Mouse (Mus musculus): ENCODE measurements around the gene Snx21. TPM values are rescaled to one million over a fixed set of nuclear protein-coding genes. Genes with fewer than 3 reads are reported as not detected.
A peak's percentile ranks its signal among the peaks of the same experiment; 100 is the strongest.

The Snx21 gene
- total and polyA plus RNA-seq, 3 experiments, result 3.8 to 7.7 TPM; not detected in 1

GRCm38 (mm10) chr2:164833314-164833959, 47.8 kb downstream of the Snx21 start, which contains the start of gene Neurl2:
TSS of gene Neurl2 (minus strand) at chr2:164833456.
- Histone ChIP-seq H3K4me1 (ENCODE audit: control insufficient read depth in 1 of 2, insufficient read depth in 2 of 2, low read length in 2 of 2) (peaks cover 0 to 5% of the 10 kb centered on the region in 2 experiments; a peak in 1 of 4 replicates), H3K27ac (ENCODE audit: control insufficient read depth, low read depth, low read length) (peak within 1 kb of the TSS; percentile 51), H3K36me3 (ENCODE audit: control insufficient read depth in 1 of 2, insufficient read depth in 2 of 2, low read length in 2 of 2) (peaks cover 2% of the 10 kb centered on the region in 2 experiments; a peak in 1 of 4 replicates), H3K4me3 (ENCODE audit: control insufficient read depth in 1 of 2, insufficient read depth in 1 of 2, low read depth in 2 of 2, low read length in 2 of 2) (peak within 1 kb of the TSS; percentile 56 to 86), H3K9me3 (replicated peaks; ENCODE audit: insufficient read depth, low read length) (no peaks in the 10 kb centered on the region), H3K79me2 (ENCODE audit: control insufficient read depth, insufficient read depth, low read length, poor library complexity) (peaks cover 18% of the 10 kb centered on the region), H3K27me3 (ENCODE audit: control insufficient read depth in 1 of 2, insufficient read depth in 2 of 2, low read length in 2 of 2) (no peaks in the 10 kb centered on the region), H3K9ac (ENCODE audit: control insufficient read depth, low read depth, low read length, poor library complexity, severe bottlenecking) (peak within 1 kb of the TSS; percentile 82)
- DNase-seq (ENCODE audit: low read depth, low spot score), result peak; percentile 95
- TF ChIP-seq JUND (IDR thresholded peaks at IDR 0.05; ENCODE audit: low read depth, low read length), result 0 out of 2 replicates have a peak, but pooled peaks have one; percentile 3
- TF ChIP-seq SMC3 (IDR thresholded peaks at IDR 0.05; ENCODE audit: low read depth, low read length), result no peak; the same call in 1 of the 2 replicates
- TF ChIP-seq ZNF384 (IDR thresholded peaks at IDR 0.05; ENCODE audit: low read depth, low read length), result peak; percentile 71
- TF ChIP-seq NRF1 (IDR thresholded peaks at IDR 0.05; ENCODE audit: insufficient read depth, low read depth, low read length, poor library complexity, severe bottlenecking), result no peak
- TF ChIP-seq POLR2AphosphoS2 (IDR thresholded peaks at IDR 0.05; ENCODE audit: low read length), result peak; percentile 35; the same call in 1 of the 2 replicates
- TF ChIP-seq UBTF (IDR thresholded peaks at IDR 0.05; ENCODE audit: borderline replicate concordance, insufficient read depth, low read depth, low read length), result no peak
- peak; percentile 68 for TF ChIP-seq MYC (IDR thresholded peaks at IDR 0.05; ENCODE audit: low read depth, low read length)
- TF ChIP-seq ZC3H11A (IDR thresholded peaks at IDR 0.05; ENCODE audit: low read depth, low read length), result no peak
- TF ChIP-seq ETS1 (IDR thresholded peaks at IDR 0.05; ENCODE audit: low read depth, low read length), result peak; percentile 67
- TF ChIP-seq USF2 (IDR thresholded peaks at IDR 0.05; ENCODE audit: borderline replicate concordance in 1 of 2, insufficient read depth in 1 of 2, low read depth in 1 of 2, low read length in 2 of 2), result peak; percentile 100
- TF ChIP-seq TAL1 (IDR thresholded peaks at IDR 0.05; ENCODE audit: low read length), result no peak
- TF ChIP-seq CTCF (IDR thresholded peaks at IDR 0.05 in 2 of 3, conservative IDR thresholded peaks at IDR 0.05 in 1 of 3; ENCODE audit: control insufficient read depth in 1 of 3, insufficient read depth in 1 of 3, low read depth in 2 of 3, low read length in 3 of 3, poor library complexity in 1 of 3, severe bottlenecking in 1 of 3), result peak in 1 of 3 experiments; percentile 5; a peak in 1 of 6 replicates
- TF ChIP-seq MXI1 (IDR thresholded peaks at IDR 0.05; ENCODE audit: low read depth, low read length), result peak; percentile 94
- 0 out of 2 replicates have a peak, but pooled peaks have one; percentile 48 for TF ChIP-seq ZMIZ1 (IDR thresholded peaks at IDR 0.05; ENCODE audit: low read depth, low read length)
- TF ChIP-seq E2F4 (IDR thresholded peaks at IDR 0.05; ENCODE audit: borderline replicate concordance, low read depth, low read length), result peak; percentile 14; the same call in 1 of the 2 replicates
- peak; percentile 100 for TF ChIP-seq USF1 (IDR thresholded peaks at IDR 0.05; ENCODE audit: low read depth, low read length)
- TF ChIP-seq ELF1 (IDR thresholded peaks at IDR 0.05; ENCODE audit: low read depth, low read length), result no peak
- no peak for TF ChIP-seq GABPA (IDR thresholded peaks at IDR 0.05; ENCODE audit: low read depth, low read length)
- peak; percentile 50 for TF ChIP-seq NELFE (IDR thresholded peaks at IDR 0.05; ENCODE audit: low read depth, low read length)
- TF ChIP-seq GATA1 (IDR thresholded peaks at IDR 0.05; ENCODE audit: low read depth, low read length), result 0 out of 2 replicates have a peak, but pooled peaks have one; percentile 2
- TF ChIP-seq RAD21 (IDR thresholded peaks at IDR 0.05; ENCODE audit: low read depth, low read length), result no peak
- TF ChIP-seq MAFK (IDR thresholded peaks at IDR 0.05; ENCODE audit: borderline replicate concordance, low read depth, low read length), result no peak
- no peak; the same call in 1 of the 2 replicates for TF ChIP-seq KAT2A (conservative IDR thresholded peaks at IDR 0.05; ENCODE audit: low read depth, low read length)
- no peak for TF ChIP-seq POLR2AphosphoS5 (IDR thresholded peaks at IDR 0.05; ENCODE audit: borderline replicate concordance, low read depth, low read length)
- no peak for TF ChIP-seq ZKSCAN1 (IDR thresholded peaks at IDR 0.05; ENCODE audit: low read depth, low read length)
- no peak for TF ChIP-seq EP300 (IDR thresholded peaks at IDR 0.05; ENCODE audit: low read depth in 1 of 2, low read length in 2 of 2)
- TF ChIP-seq BHLHE40 (IDR thresholded peaks at IDR 0.05; ENCODE audit: borderline replicate concordance, low read depth, low read length), result peak; percentile 96
- peak; percentile 42 to 74; a peak in 3 of 4 replicates for TF ChIP-seq POLR2A (IDR thresholded peaks at IDR 0.05; ENCODE audit: control insufficient read depth in 1 of 2, insufficient read depth in 1 of 2, low read depth in 1 of 2, low read length in 2 of 2, poor library complexity in 1 of 2)
- TF ChIP-seq CHD1 (IDR thresholded peaks at IDR 0.05; ENCODE audit: low read depth, low read length), result 0 out of 2 replicates have a peak, but pooled peaks have one; percentile 84
- 0 out of 2 replicates have a peak, but pooled peaks have one; percentile 19 for TF ChIP-seq MAZ (IDR thresholded peaks at IDR 0.05; ENCODE audit: low read depth, low read length)
- no peak for TF ChIP-seq MYB (IDR thresholded peaks at IDR 0.05; ENCODE audit: low read depth, low read length)
- no peak for TF ChIP-seq CHD2 (IDR thresholded peaks at IDR 0.05; ENCODE audit: low read length)
- TF ChIP-seq RCOR1 (IDR thresholded peaks at IDR 0.05; ENCODE audit: low read depth, low read length), result 0 out of 2 replicates have a peak, but pooled peaks have one; percentile 28
- 0 out of 2 replicates have a peak, but pooled peaks have one; percentile 23 for TF ChIP-seq MEF2A (IDR thresholded peaks at IDR 0.05; ENCODE audit: extremely low read depth, insufficient replicate concordance, low read depth, low read length, poor library complexity, severe bottlenecking)
- TF ChIP-seq HCFC1 (IDR thresholded peaks at IDR 0.05; ENCODE audit: low read depth, low read length), result peak; percentile 85
